Mouse (Mus musculus) CH12.LX (cell line): ENCODE measurements around the gene Zfp184. TPM values are rescaled to one million over a fixed set of nuclear protein-coding genes. Genes with fewer than 3 reads are reported as not detected.

ENCODE experiments used
- DNase-seq: peaks from one replicate; pipeline ENCODE4 v3.0.0-alpha.2; 2013; ENCODE audit errors: extremely low read depth
- H3K27ac ChIP-seq: 2 replicates; pipeline ENCODE4 v1.5.1; 2012; ENCODE audit warnings: low read depth, mild to moderate bottlenecking, control low read depth, moderate library complexity; ENCODE audit not compliant: insufficient read depth
- H3K27me3 ChIP-seq: replicated peaks from 2 replicates; pipeline ENCODE3; 2012; ENCODE audit warnings: inconsistent platforms
- H3K36me3 ChIP-seq, 2 experiments: replicated peaks in 1 of 2; 2 replicates each; pipeline versions ENCODE3 to v1.6.1; 2012; ENCODE audit warnings: inconsistent platforms in 1 of 2, low read length in 1 of 2, mild to moderate bottlenecking in 1 of 2, mixed read lengths in 1 of 2, moderate library complexity in 1 of 2; ENCODE audit not compliant: control insufficient read depth in 1 of 2, insufficient read depth in 1 of 2
- H3K4me1 ChIP-seq, 2 experiments: 2 replicates each; pipeline ENCODE4 v1.6.1; 2012; ENCODE audit warnings: inconsistent platforms in 1 of 2, moderate library complexity in 1 of 2; ENCODE audit not compliant: insufficient read depth in 2 of 2, control insufficient read depth in 1 of 2
- H3K4me2 ChIP-seq: 2 replicates; pipeline ENCODE4 v1.6.1; 2012; ENCODE audit warnings: low read depth, mild to moderate bottlenecking, control low read depth; ENCODE audit not compliant: poor library complexity, insufficient read depth, severe bottlenecking
- H3K4me3 ChIP-seq, 3 experiments: fragments of 150-350 bp in 1 of 3; sonication (generic) in 1 of 3; replicated peaks in 1 of 3; 2 replicates each; pipeline versions ENCODE3 to v1.5.1; 2011 to 2012; ENCODE audit warnings: low read depth in 2 of 3, low read length in 2 of 3, mild to moderate bottlenecking in 2 of 3, moderate library complexity in 2 of 3, control low read depth in 1 of 3, improper control_type of control experiment in 1 of 3, inconsistent platforms in 1 of 3, mixed read lengths in 1 of 3; ENCODE audit not compliant: poor library complexity in 1 of 3
- H3K79me2 ChIP-seq: replicated peaks from 2 replicates; pipeline ENCODE4 v1.6.1; 2012; ENCODE audit warnings: mild to moderate bottlenecking, moderate library complexity; ENCODE audit not compliant: control insufficient read depth, poor library complexity, insufficient read depth, severe bottlenecking; ENCODE audit errors: extremely low read depth
- H3K9ac ChIP-seq: 2 replicates; pipeline ENCODE4 v1.6.1; 2012; ENCODE audit warnings: low read depth, mild to moderate bottlenecking, control low read depth, moderate library complexity; ENCODE audit not compliant: insufficient read depth
- H3K9me3 ChIP-seq: replicated peaks from 2 replicates; pipeline ENCODE3; 2012; ENCODE audit warnings: low read length, inconsistent platforms, mixed read lengths
- CHD2 ChIP-seq: IDR thresholded peaks from 2 replicates; pipeline ENCODE4 v1.6.1; 2011; ENCODE audit warnings: low read length, improper control_type of control experiment
- CTCF ChIP-seq, 2 experiments: IDR thresholded peaks in 1 of 2; conservative IDR thresholded peaks in 1 of 2; 2 replicates each; pipeline ENCODE4 v1.5.1; 2011 to 2012; ENCODE audit warnings: low read depth in 2 of 2, low read length in 2 of 2, improper control_type of control experiment in 1 of 2, inconsistent platforms in 1 of 2, mild to moderate bottlenecking in 1 of 2, moderate library complexity in 1 of 2
- E2F4 ChIP-seq: IDR thresholded peaks from 2 replicates; pipeline ENCODE4 v1.6.1; 2011; ENCODE audit warnings: low read depth, low read length, improper control_type of control experiment; ENCODE audit not compliant: insufficient replicate concordance
- ETS1 ChIP-seq: conservative IDR thresholded peaks from 2 replicates; pipeline ENCODE4 v1.6.1; 2012; ENCODE audit warnings: low read depth, mild to moderate bottlenecking, inconsistent platforms, low read length, improper control_type of control experiment, moderate library complexity
- GABPA ChIP-seq: IDR thresholded peaks from 2 replicates; pipeline ENCODE4 v1.6.1; 2012; ENCODE audit warnings: low read depth, low read length, improper control_type of control experiment, inconsistent platforms; ENCODE audit not compliant: insufficient replicate concordance
- HCFC1 ChIP-seq: IDR thresholded peaks from 2 replicates; pipeline ENCODE4 v1.6.1; 2012; ENCODE audit warnings: low read depth, mild to moderate bottlenecking, inconsistent platforms, low read length, improper control_type of control experiment
- JUN ChIP-seq: IDR thresholded peaks from 2 replicates; pipeline ENCODE4 v1.6.1; 2011; ENCODE audit warnings: low read depth, mild to moderate bottlenecking, low read length, improper control_type of control experiment, moderate library complexity; ENCODE audit not compliant: insufficient read depth
- MAFK ChIP-seq: IDR thresholded peaks from 2 replicates; pipeline ENCODE4 v1.6.1; 2011; ENCODE audit warnings: low read length, improper control_type of control experiment; ENCODE audit not compliant: insufficient replicate concordance
- MAZ ChIP-seq: IDR thresholded peaks from 2 replicates; pipeline ENCODE4 v1.6.1; 2012; ENCODE audit warnings: low read depth, mild to moderate bottlenecking, inconsistent platforms, low read length, improper control_type of control experiment, moderate library complexity
- MXI1 ChIP-seq: IDR thresholded peaks from 2 replicates; pipeline ENCODE4 v1.6.1; 2011; ENCODE audit warnings: mild to moderate bottlenecking, low read depth, low read length, improper control_type of control experiment
- NRF1 ChIP-seq: IDR thresholded peaks from 2 replicates; pipeline ENCODE4 v1.6.1; 2014; ENCODE audit warnings: low read depth, mild to moderate bottlenecking, inconsistent platforms, low read length, improper control_type of control experiment, moderate library complexity
- PAX5 ChIP-seq: IDR thresholded peaks from 2 replicates; pipeline ENCODE4 v1.6.1; 2012; ENCODE audit warnings: low read length, inconsistent platforms, mixed read lengths
- POLR2A ChIP-seq: IDR thresholded peaks from 2 replicates; pipeline ENCODE4 v1.6.1; 2011; ENCODE audit warnings: low read depth, mild to moderate bottlenecking, improper control_type of control experiment, low read length
- RAD21 ChIP-seq: IDR thresholded peaks from 2 replicates; pipeline ENCODE4 v1.6.1; 2011; ENCODE audit warnings: low read depth, mild to moderate bottlenecking, low read length, improper control_type of control experiment, moderate library complexity
- RCOR1 ChIP-seq: conservative IDR thresholded peaks from 2 replicates; pipeline ENCODE4 v1.6.1; 2012; ENCODE audit warnings: low read depth, mild to moderate bottlenecking, inconsistent platforms, low read length, improper control_type of control experiment
- UBTF ChIP-seq: IDR thresholded peaks from 2 replicates; pipeline ENCODE4 v1.6.1; 2012; ENCODE audit warnings: low read depth, mild to moderate bottlenecking, inconsistent platforms, low read length, improper control_type of control experiment, moderate library complexity
- USF1 ChIP-seq: IDR thresholded peaks from 2 replicates; pipeline ENCODE4 v1.6.1; 2014; ENCODE audit warnings: low read depth, mild to moderate bottlenecking, inconsistent platforms, low read length, improper control_type of control experiment
- ZC3H11A ChIP-seq: IDR thresholded peaks from 2 replicates; pipeline ENCODE4 v1.6.1; 2012; ENCODE audit warnings: low read depth, mild to moderate bottlenecking, inconsistent platforms, low read length, improper control_type of control experiment
- ZKSCAN1 ChIP-seq: IDR thresholded peaks from 2 replicates; pipeline ENCODE4 v1.6.1; 2012; ENCODE audit warnings: low read depth, inconsistent platforms, low read length, improper control_type of control experiment, borderline replicate concordance
- ZMIZ1 ChIP-seq: IDR thresholded peaks from 2 replicates; pipeline ENCODE4 v1.6.1; 2012; ENCODE audit warnings: low read depth, mild to moderate bottlenecking, inconsistent platforms, low read length, improper control_type of control experiment
- ZNF384 ChIP-seq: IDR thresholded peaks from 2 replicates; pipeline ENCODE4 v1.6.1; 2012; ENCODE audit warnings: low read depth, low read length, improper control_type of control experiment, inconsistent platforms
- dilution Hi-C: fragments of 300-500 bp; cut with MboI; formaldehyde crosslinking; loops from 2 replicates; pipeline ENCODE4 v1.14.3; 2020; ENCODE audit warnings: low sequenced_read_pairs; ENCODE audit not compliant: extremely low pct_unique_long_range_greater_than_20kb, extremely low pct_ligation_motif_present
- in situ Hi-C: fragments of 300-500 bp; cut with MboI; formaldehyde crosslinking; loops from 3 replicates; pipeline ENCODE4 v1.14.3; 2019; ENCODE audit warnings: low sequenced_read_pairs, low pct_ligation_motif_present, low pct_unique_long_range_greater_than_20kb, mixed read lengths
- polyA plus RNA-seq: library from polyadenylated mRNA; unstranded; fragments of >175 nt; gene quantifications from 2 replicates; pipeline ENCODE4 v1.2.1, GENCODE M21; 2012; ENCODE audit warnings: low read depth; ENCODE audit not compliant: insufficient read length
- total RNA-seq, 2 experiments: library from RNA; depleted of rRNA; stranded (reverse); fragments of 300-350 nt in 1 of 2; fragments of >200 nt in 1 of 2; gene quantifications; 2 replicates each; pipeline ENCODE4 v1.2.3; 2012 to 2014

The Zfp184 gene
- total and polyA plus RNA-seq, 3 experiments, result 0.79 to 3.1 (median 2.0) TPM

DNA sequence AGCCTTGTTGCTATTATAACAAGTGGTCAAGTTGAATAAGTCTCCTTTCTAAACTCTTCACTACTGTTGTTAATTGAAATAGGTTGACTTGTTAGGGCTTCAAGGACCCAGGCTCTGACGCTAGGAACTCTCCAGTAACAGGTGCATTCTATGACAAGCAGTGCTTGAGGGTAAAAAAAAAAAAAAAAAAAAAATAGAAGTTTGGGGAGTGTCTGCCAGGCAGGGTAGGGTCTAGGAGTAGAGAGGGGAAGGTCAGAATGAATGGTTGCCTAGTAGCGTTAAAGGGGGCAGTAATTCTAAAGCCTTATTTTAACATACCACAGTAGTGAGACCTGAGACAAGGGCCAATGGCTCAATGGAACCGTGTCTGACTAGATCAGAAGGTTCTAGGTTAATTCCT, 53.5 kb downstream of the Zfp184 start:
- Histone ChIP-seq H3K27me3 (peaks cover 41% of the 10 kb centered on the region), H3K79me2 (no peaks in the 10 kb centered on the region), H3K4me1 (peaks cover 6 to 31% of the 10 kb centered on the region in 2 experiments), H3K27ac (no peak overlapping the region), H3K36me3 (no peaks in the 10 kb centered on the region), H3K9ac (no peak overlapping the region), H3K9me3 (no peaks in the 10 kb centered on the region), H3K4me3 (no peak overlapping the region), H3K4me2 (no peak overlapping the region)
- DNase-seq, result no peak
- in situ Hi-C loops, result no loop called here
- dilution Hi-C loops, result no loop called here
- TF ChIP-seq GABPA, result no peak
- TF ChIP-seq JUN, result no peak
- peak; percentile 55 for TF ChIP-seq ZNF384

DNA sequence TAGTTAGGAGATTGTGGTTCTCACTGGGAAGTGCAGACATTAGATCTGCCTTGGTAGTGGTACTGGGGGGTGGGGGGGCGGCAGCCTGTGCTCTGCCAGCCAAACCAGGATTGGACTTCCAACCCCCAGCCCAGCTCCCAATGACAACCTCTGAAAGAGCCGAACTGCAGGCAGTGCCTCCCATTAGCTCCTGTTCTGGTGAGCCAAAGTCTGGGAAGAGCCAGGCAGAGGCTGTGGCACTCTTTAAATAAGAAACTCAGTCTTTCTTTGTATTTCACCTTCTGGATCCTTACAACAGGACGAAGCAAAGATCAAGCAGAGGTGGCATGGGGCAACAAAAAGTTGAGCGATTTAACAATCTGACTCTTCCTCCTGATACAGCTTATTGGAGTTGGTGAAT, 54.3 kb downstream of the Zfp184 start:
- peaks cover 48% of the 10 kb centered on the region for H3K27me3 ChIP-seq
- in situ Hi-C loops, result no loop called here
- no peaks in the 10 kb centered on the region for H3K9me3 ChIP-seq
- H3K4me3 ChIP-seq, result no peak overlapping the region
- no peak overlapping the region for H3K4me2 ChIP-seq
- no peaks in the 10 kb centered on the region for H3K79me2 ChIP-seq
- H3K9ac ChIP-seq, result no peak overlapping the region
- no peak for TF ChIP-seq RAD21
- TF ChIP-seq NRF1, result no peak
- no peak for TF ChIP-seq ZC3H11A
- TF ChIP-seq PAX5, result no peak
- TF ChIP-seq USF1, result no peak
- no peak for TF ChIP-seq CHD2
- TF ChIP-seq RCOR1, result no peak
- TF ChIP-seq MAFK, result no peak
- TF ChIP-seq HCFC1, result no peak
- TF ChIP-seq MXI1, result no peak
- TF ChIP-seq E2F4, result no peak
- TF ChIP-seq UBTF, result no peak
- TF ChIP-seq ZMIZ1, result no peak
- no peak for TF ChIP-seq CTCF (conservative IDR thresholded peaks at IDR 0.05 in 1 of 2, IDR thresholded peaks at IDR 0.05 in 1 of 2; ENCODE audit: low read depth in 2 of 2, low read length in 2 of 2)
- no peak for TF ChIP-seq POLR2A
- no peak for TF ChIP-seq JUN
- no peak for TF ChIP-seq ZKSCAN1
- no peak for TF ChIP-seq ETS1
- no peak for TF ChIP-seq MAZ
- TF ChIP-seq, all 38 proteins: peak for 0
- Histone ChIP-seq H3K27ac (no peak overlapping the region), H3K4me1 (peaks cover 6 to 28% of the 10 kb centered on the region in 2 experiments), H3K36me3 (no peaks in the 10 kb centered on the region)
- no peak for DNase-seq
- dilution Hi-C loops, result no loop called here
